Mouse (Mus musculus): ENCODE data around the gene Pcyt1a. TPM values are rescaled to one million over a fixed set of nuclear protein-coding genes. Genes with fewer than 3 reads are reported as not detected.

Gene Pcyt1a
- polyA plus RNA-seq, 1 experiment, result 33.4 TPM

GRCm38 (mm10) chr16:32523462-32524243 is 92.9 kb downstream of the Pcyt1a start:
- H3K27me3 ChIP-seq (ENCODE audit: control insufficient read depth, insufficient read depth, low read length), result no peaks in the 10 kb centered on the region
- peak; percentile 44 to 55 for DNase-seq
- WGBS, result 43% methylated on average over 8 of the region's 8 CpGs
- no peak overlapping the region for H3K27ac ChIP-seq (ENCODE audit: insufficient read depth, low read length)
- H3K4me3 ChIP-seq (replicated peaks; ENCODE audit: insufficient read depth, low read depth, low read length), result no peak overlapping the region
- no peaks in the 10 kb centered on the region for H3K4me1 ChIP-seq (ENCODE audit: control insufficient read depth, insufficient read depth, low read length)
- TF ChIP-seq CTCF (IDR thresholded peaks at IDR 0.05; ENCODE audit: borderline replicate concordance, insufficient read depth, low read depth, low read length) (no peak), POLR2A (IDR thresholded peaks at IDR 0.05; ENCODE audit: borderline replicate concordance, insufficient read depth, low read length) (no peak)

DNA sequence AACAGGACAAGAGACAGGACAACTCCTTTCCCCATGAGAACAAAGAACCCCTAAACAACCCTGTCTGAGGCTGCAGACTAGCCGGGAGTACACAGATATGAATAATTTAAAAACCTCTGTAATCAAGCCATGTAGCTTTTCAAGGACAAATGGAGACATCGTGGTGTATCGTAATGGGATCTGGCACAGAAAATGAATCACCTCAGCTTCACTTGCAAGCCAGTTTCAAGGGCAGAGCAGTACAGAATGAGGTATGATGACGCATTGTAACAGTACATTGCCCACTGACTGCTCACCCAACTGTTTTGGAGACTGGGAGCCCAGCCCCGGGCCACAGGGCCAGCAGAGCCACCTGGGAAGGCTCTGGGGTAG is 93.5 kb downstream of the Pcyt1a start:
- Histone ChIP-seq H3K4me3 (replicated peaks; ENCODE audit: insufficient read depth, low read depth, low read length) (no peak overlapping the region), H3K27me3 (ENCODE audit: control insufficient read depth, insufficient read depth, low read length) (no peaks in the 10 kb centered on the region), H3K27ac (ENCODE audit: insufficient read depth, low read length) (no peak overlapping the region), H3K4me1 (ENCODE audit: control insufficient read depth, insufficient read depth, low read length) (no peaks in the 10 kb centered on the region)
- DNase-seq, result no peak
- whole genome bisulfite sequencing, result 36% methylated on average over 5 of the region's 5 CpGs
- no peak for TF ChIP-seq CTCF (IDR thresholded peaks at IDR 0.05; ENCODE audit: borderline replicate concordance, insufficient read depth, low read depth, low read length)
- TF ChIP-seq POLR2A (IDR thresholded peaks at IDR 0.05; ENCODE audit: borderline replicate concordance, insufficient read depth, low read length), result no peak

Other genes starting within 250 kb of the Pcyt1a start
- 29.6 and 30.8 TPM in 2 replicates for gene Fbxo45, start 183.8 kb upstream of the Pcyt1a start, polyA plus RNA-seq (2012; rRNA removed)
- gene Wdr53, start 183.7 kb upstream of the Pcyt1a start, polyA plus RNA-seq (2012; rRNA removed), result 10.8 and 11.1 TPM in 2 replicates
- gene Smco1, start 159.5 kb upstream of the Pcyt1a start, polyA plus RNA-seq (2012; rRNA removed), result 0.11 and 0.23 TPM in 2 replicates
- gene Rnf168, start 153.5 kb upstream of the Pcyt1a start, polyA plus RNA-seq (2012; rRNA removed), result 18.0 and 18.3 TPM in 2 replicates
- gene Ubxn7, start 98.7 kb upstream of the Pcyt1a start, polyA plus RNA-seq (2012; rRNA removed), result 18.1 and 18.8 TPM in 2 replicates
- gene Tm4sf19, start 30.4 kb upstream of the Pcyt1a start, polyA plus RNA-seq (2012; rRNA removed), result not detected in 2 replicates
- gene Tctex1d2, start 11.2 kb upstream of the Pcyt1a start, polyA plus RNA-seq (2012; rRNA removed), result 24.7 and 25.2 TPM in 2 replicates
- gene Slc51a, start 57.0 kb downstream of the Pcyt1a start, polyA plus RNA-seq (2012; rRNA removed), result 0.03 and 0.05 TPM in 2 replicates
- gene Zdhhc19, start 65.3 kb downstream of the Pcyt1a start, polyA plus RNA-seq (2012; rRNA removed), result not detected in 2 replicates
- gene Tfrc, start 178.0 kb downstream of the Pcyt1a start, polyA plus RNA-seq (2012; rRNA removed), result 76.7 and 82.5 TPM in 2 replicates
- gene Tnk2, start 213.0 kb downstream of the Pcyt1a start, polyA plus RNA-seq (2012; rRNA removed), result 238 and 239 TPM in 2 replicates